Mouse (Mus musculus) bone marrow macrophage, adult 2 months (primary cell): ENCODE results near the gene Fam25c.

Source experiments
- CTCF ChIP-seq: IDR thresholded peaks from 2 replicates; pipeline ENCODE4 v1.5.1; 2012; ENCODE audit warnings: low read depth, mild to moderate bottlenecking, low read length, moderate library complexity
- POLR2A ChIP-seq: IDR thresholded peaks from 2 replicates; pipeline ENCODE4 v1.6.1; 2012; ENCODE audit warnings: mild to moderate bottlenecking, low read depth, low read length, borderline replicate concordance

GRCm38 (mm10) chr14:34353326-34353725, 1.9 kb downstream of the Fam25c start:
- TF ChIP-seq POLR2A, result no peak
- no peak for TF ChIP-seq CTCF
